Mouse (Mus musculus): Measurements from ENCODE around the gene Zfp729a. TPM values are rescaled to one million over a fixed set of nuclear protein-coding genes. Genes with fewer than 3 reads are reported as not detected.
"Not testable (repeated sequence)": the region's sequence is repeated elsewhere in the genome, so short reads cannot be mapped to it uniquely, and the experiment has no call there.

Zfp729a gene
- 2.5 and 2.7 TPM in 2 replicates for total RNA-seq (2014; rRNA removed; ENCODE audit: low replicate concordance)
- 1.0 TPM in 2 replicates for polyA plus RNA-seq (2015; fragmentation: Nextera tagmentation; extraction: Ambion mirVana)

GRCm38 (mm10) chr13:67637294-67638007 lies at the start of gene Zfp729a, which contains the start of gene Gm49345:
TSS of gene Zfp729a (minus strand) at chr13:67637791.
TSS of gene Gm49345 (minus strand) at chr13:67637769.
- H3K27ac ChIP-seq (ENCODE audit: low read depth): peak within 1 kb of the TSS; percentile 83
- H3K36me3 ChIP-seq (replicated peaks; ENCODE audit: control insufficient read depth, insufficient read depth, low read length): no peaks in the 10 kb centered on the region
- H3K27me3 ChIP-seq (ENCODE audit: control insufficient read depth, insufficient read depth, low read length): no peaks in the 10 kb centered on the region
- WGBS: 0% methylated on average over 19 of the region's 19 CpGs
- H3K9ac ChIP-seq (replicated peaks; ENCODE audit: low read depth, low read length): peak within 1 kb of the TSS; percentile 81
- TF ChIP-seq CTCF (IDR thresholded peaks at IDR 0.05; ENCODE audit: low read depth) (peak; percentile 64), EP300 (IDR thresholded peaks at IDR 0.05; ENCODE audit: low read depth) (no peak)
- no peaks in the 10 kb centered on the region for H3K9me3 ChIP-seq (replicated peaks; ENCODE audit: control insufficient read depth, low read length)
- ATAC-seq (ENCODE audit: insufficient read depth, low read depth) (peak; percentile 99), DNase-seq (ENCODE audit: low spot score) (peak; percentile 92)
- peak within 1 kb of the TSS; percentile 96 for H3K4me3 ChIP-seq (ENCODE audit: low read depth, low read length)
- H3K4me1 ChIP-seq (ENCODE audit: control insufficient read depth, insufficient read depth): no peaks in the 10 kb centered on the region
- H3K4me2 ChIP-seq (ENCODE audit: low read depth, low read length): peak within 1 kb of the TSS; percentile 62

- DNase-seq (ENCODE audit: low spot score): no peak
- H3K27me3 ChIP-seq (ENCODE audit: control insufficient read depth, insufficient read depth, low read length): no peaks in the 10 kb centered on the region
- no peaks in the 10 kb centered on the region for H3K36me3 ChIP-seq (replicated peaks; ENCODE audit: control insufficient read depth, insufficient read depth, low read length)
- H3K4me2 ChIP-seq (ENCODE audit: low read depth, low read length): no peak within 1 kb of the TSS
- H3K27ac ChIP-seq (ENCODE audit: low read depth): no peak within 1 kb of the TSS
- no peak for ATAC-seq (ENCODE audit: insufficient read depth, low read depth)
- no peak within 1 kb of the TSS for H3K9ac ChIP-seq (replicated peaks; ENCODE audit: low read depth, low read length)
- no peak within 1 kb of the TSS for H3K4me3 ChIP-seq (ENCODE audit: low read depth, low read length)
- 59% methylated on average over 4 of the region's 4 CpGs for WGBS
- no peaks in the 10 kb centered on the region for H3K9me3 ChIP-seq (replicated peaks; ENCODE audit: control insufficient read depth, low read length)
- TF ChIP-seq EP300 (IDR thresholded peaks at IDR 0.05; ENCODE audit: low read depth) (no peak), CTCF (IDR thresholded peaks at IDR 0.05; ENCODE audit: low read depth) (no peak)
- H3K4me1 ChIP-seq (ENCODE audit: control insufficient read depth, insufficient read depth): peaks cover 11% of the 10 kb centered on the region
These were observed 49.4 kb upstream of the Zfp729a start, which contains the start of gene Zfp738 for GRCm38 (mm10) chr13:67686971-67687370. TSS of gene Zfp738 (minus strand) at chr13:67687071.

GRCm38 (mm10) chr13:67683841-67684240 lies 46.2 kb upstream of the Zfp729a start:
- not testable (repeated sequence) for H3K36me3 ChIP-seq (replicated peaks; ENCODE audit: control insufficient read depth, insufficient read depth, low read length); H3K27me3 ChIP-seq (ENCODE audit: control insufficient read depth, insufficient read depth, low read length); H3K9me3 ChIP-seq (replicated peaks; ENCODE audit: control insufficient read depth, low read length); H3K27ac ChIP-seq (ENCODE audit: low read depth); ATAC-seq (ENCODE audit: insufficient read depth, low read depth); DNase-seq (ENCODE audit: low spot score)
- peak overlapping the region; percentile 79; the same call in 1 of the 2 replicates for H3K9ac ChIP-seq (replicated peaks; ENCODE audit: low read depth, low read length)
- peaks cover 11% of the 10 kb centered on the region for H3K4me1 ChIP-seq (ENCODE audit: control insufficient read depth, insufficient read depth)
- 68% methylated on average over 2 of the region's 2 CpGs for WGBS
- peak overlapping the region; percentile 80 for H3K4me3 ChIP-seq (ENCODE audit: low read depth, low read length)
- peak overlapping the region; percentile 78; the same call in 1 of the 2 replicates for H3K4me2 ChIP-seq (ENCODE audit: low read depth, low read length)

GRCm38 (mm10) chr13:67682959-67683735 lies 45.6 kb upstream of the Zfp729a start:
- H3K9ac ChIP-seq (replicated peaks; ENCODE audit: low read depth, low read length): peak overlapping the region; percentile 79
- peak overlapping the region; percentile 80 for H3K4me3 ChIP-seq (ENCODE audit: low read depth, low read length)
- H3K27ac ChIP-seq (ENCODE audit: low read depth): peak overlapping the region; percentile 39; the same call in 1 of the 2 replicates
- not testable (repeated sequence) for H3K9me3 ChIP-seq (replicated peaks; ENCODE audit: control insufficient read depth, low read length); H3K27me3 ChIP-seq (ENCODE audit: control insufficient read depth, insufficient read depth, low read length); H3K36me3 ChIP-seq (replicated peaks; ENCODE audit: control insufficient read depth, insufficient read depth, low read length)
- H3K4me1 ChIP-seq (ENCODE audit: control insufficient read depth, insufficient read depth): peaks cover 11% of the 10 kb centered on the region
- ATAC-seq (ENCODE audit: insufficient read depth, low read depth): peak; percentile 100
- peak overlapping the region; percentile 78 for H3K4me2 ChIP-seq (ENCODE audit: low read depth, low read length)
- 13% methylated on average over 16 of the region's 16 CpGs for WGBS
- peak; percentile 93 for DNase-seq (ENCODE audit: low spot score)

GRCm38 (mm10) chr13:67674902-67675301 lies 37.3 kb upstream of the Zfp729a start:
- H3K4me1 ChIP-seq (ENCODE audit: control insufficient read depth, insufficient read depth): no peaks in the 10 kb centered on the region
- no peaks in the 10 kb centered on the region for H3K27me3 ChIP-seq (ENCODE audit: control insufficient read depth, insufficient read depth, low read length)
- no peak overlapping the region for H3K9ac ChIP-seq (replicated peaks; ENCODE audit: low read depth, low read length)
- no peak overlapping the region for H3K4me2 ChIP-seq (ENCODE audit: low read depth, low read length)
- WGBS: 95% methylated on average over 2 of the region's 2 CpGs
- TF ChIP-seq CTCF (IDR thresholded peaks at IDR 0.05; ENCODE audit: low read depth) (no peak), EP300 (IDR thresholded peaks at IDR 0.05; ENCODE audit: low read depth) (no peak)
- no peaks in the 10 kb centered on the region for H3K36me3 ChIP-seq (replicated peaks; ENCODE audit: control insufficient read depth, insufficient read depth, low read length)
- no peak overlapping the region for H3K4me3 ChIP-seq (ENCODE audit: low read depth, low read length)
- DNase-seq (ENCODE audit: low spot score) (no peak), ATAC-seq (ENCODE audit: insufficient read depth, low read depth) (no peak)
- no peaks in the 10 kb centered on the region for H3K9me3 ChIP-seq (replicated peaks; ENCODE audit: control insufficient read depth, low read length)
- no peak overlapping the region for H3K27ac ChIP-seq (ENCODE audit: low read depth)

Data from heart, postnatal 0 days (tissue).